Mouse (Mus musculus) embryonic facial prominence, embryonic 12.5 days (tissue): ENCODE measurements at regions not wholly inside any gene's neighbourhood (a gene's known extent, or its start where the extent isn't known, plus 50 kb on each side); places are given as distances from the start of the nearest gene placed in this dataset.

Experiments
- ATAC-seq: fragments of 200-750 bp; cut with Nextera tagmentation; 2 replicates; pipeline ENCODE4 v1.8.0; 2017; ENCODE audit not compliant: insufficient number of reproducible peaks, insufficient read depth, low FRiP score, low TSS enrichment
- H3K27ac ChIP-seq: fragments of 300-500 bp; sonication (generic); 2 replicates; pipeline ENCODE4 v1.5.1; 2016; ENCODE audit warnings: mild to moderate bottlenecking
- H3K27me3 ChIP-seq: fragments of 300-500 bp; sonication (generic); 2 replicates; pipeline ENCODE4 v1.6.1; 2016; ENCODE audit warnings: mild to moderate bottlenecking, moderate library complexity
- H3K36me3 ChIP-seq: fragments of 300-500 bp; sonication (generic); 2 replicates; pipeline ENCODE4 v1.6.1; 2016; ENCODE audit warnings: mild to moderate bottlenecking
- H3K4me1 ChIP-seq: fragments of 300-500 bp; sonication (generic); 2 replicates; pipeline ENCODE4 v1.6.1; 2016
- H3K4me2 ChIP-seq: fragments of 300-500 bp; sonication (generic); replicated peaks from 2 replicates; pipeline ENCODE4 v1.6.1; 2016; ENCODE audit warnings: mild to moderate bottlenecking, moderate library complexity
- H3K4me3 ChIP-seq: fragments of 300-500 bp; sonication (generic); 2 replicates; pipeline ENCODE4 v1.5.1; 2016; ENCODE audit warnings: mild to moderate bottlenecking
- H3K9ac ChIP-seq: fragments of 300-500 bp; sonication (generic); 2 replicates; pipeline ENCODE4 v1.6.1; 2016; ENCODE audit warnings: mild to moderate bottlenecking, moderate library complexity
- H3K9me3 ChIP-seq: fragments of 300-500 bp; sonication (generic); 2 replicates; pipeline ENCODE4 v1.6.1; 2016; ENCODE audit warnings: mild to moderate bottlenecking, moderate library complexity
- WGBS: fragments of 180-500 bp; shearing (Covaris S2); methylation state at CpG from one replicate; pipeline ENCODE4 v1.1.7; 2016; 5-methylcytosine and 5-hydroxymethylcytosine counted together

- Histone ChIP-seq H3K4me2 (no peak overlapping the region), H3K36me3 (no peaks in the 10 kb centered on the region), H3K9me3 (no peaks in the 10 kb centered on the region), H3K9ac (no peak overlapping the region), H3K4me3 (no peak overlapping the region), H3K27ac (no peak overlapping the region), H3K27me3 (no peaks in the 10 kb centered on the region), H3K4me1 (no peaks in the 10 kb centered on the region)
- 80% methylated on average over 4 of the region's 4 CpGs for WGBS
- no peak for ATAC-seq
Observed at GRCm38 (mm10) chr3:83601506-83601905, 164.6 kb upstream of the Sfrp2 start.

GRCm38 (mm10) chr3:83609095-83609770 lies 156.9 kb upstream of the Sfrp2 start:
- H3K36me3 ChIP-seq: no peaks in the 10 kb centered on the region
- 46% methylated on average over 8 of the region's 8 CpGs for WGBS
- no peak overlapping the region for H3K4me2 ChIP-seq
- no peaks in the 10 kb centered on the region; the same call in 1 of the 2 replicates for H3K4me1 ChIP-seq
- no peak for ATAC-seq
- no peaks in the 10 kb centered on the region for H3K27me3 ChIP-seq
- H3K9ac ChIP-seq: no peak overlapping the region
- no peak overlapping the region for H3K4me3 ChIP-seq
- H3K9me3 ChIP-seq: no peaks in the 10 kb centered on the region
- no peak overlapping the region for H3K27ac ChIP-seq

GRCm38 (mm10) chr3:83620435-83620834 lies 145.7 kb upstream of the Sfrp2 start:
- WGBS: 76% methylated on average over 4 of the region's 4 CpGs
- no peak overlapping the region for H3K27ac ChIP-seq
- H3K4me2 ChIP-seq: no peak overlapping the region
- H3K27me3 ChIP-seq: no peaks in the 10 kb centered on the region
- no peak overlapping the region for H3K9ac ChIP-seq
- H3K4me1 ChIP-seq: no peaks in the 10 kb centered on the region
- H3K36me3 ChIP-seq: no peaks in the 10 kb centered on the region
- ATAC-seq: no peak
- no peaks in the 10 kb centered on the region for H3K9me3 ChIP-seq
- H3K4me3 ChIP-seq: no peak overlapping the region

GRCm38 (mm10) chr3:83633032-83633431 lies 133.1 kb upstream of the Sfrp2 start:
- WGBS: 84% methylated on average over 9 of the region's 9 CpGs
- H3K27ac ChIP-seq: no peak overlapping the region

GRCm38 (mm10) chr3:83640433-83640832 lies 125.7 kb upstream of the Sfrp2 start:
- no peaks in the 10 kb centered on the region for H3K4me1 ChIP-seq
- no peak for ATAC-seq
- H3K4me2 ChIP-seq: no peak overlapping the region
- WGBS: 68% methylated on average over 4 of the region's 4 CpGs
- H3K36me3 ChIP-seq: no peaks in the 10 kb centered on the region
- H3K9me3 ChIP-seq: no peaks in the 10 kb centered on the region
- no peak overlapping the region for H3K4me3 ChIP-seq
- no peak overlapping the region for H3K27ac ChIP-seq
- H3K9ac ChIP-seq: no peak overlapping the region
- H3K27me3 ChIP-seq: no peaks in the 10 kb centered on the region

More at GRCm38 (mm10) chr3:83633032-83633431, 133.1 kb upstream of the Sfrp2 start:
- Histone ChIP-seq H3K4me1 (no peaks in the 10 kb centered on the region), H3K9me3 (no peaks in the 10 kb centered on the region), H3K36me3 (no peaks in the 10 kb centered on the region), H3K27me3 (no peaks in the 10 kb centered on the region), H3K9ac (no peak overlapping the region), H3K4me3 (no peak overlapping the region), H3K4me2 (no peak overlapping the region)
- ATAC-seq: no peak

- no peak for ATAC-seq
- H3K27me3 ChIP-seq: no peaks in the 10 kb centered on the region
- no peaks in the 10 kb centered on the region for H3K4me1 ChIP-seq
- H3K36me3 ChIP-seq: no peaks in the 10 kb centered on the region
- H3K27ac ChIP-seq: no peak overlapping the region
- no peak overlapping the region for H3K4me2 ChIP-seq
- no peak overlapping the region for H3K4me3 ChIP-seq
- WGBS: 83% methylated on average over 1 of the region's 1 CpGs
- no peaks in the 10 kb centered on the region for H3K9me3 ChIP-seq
- no peak overlapping the region for H3K9ac ChIP-seq
Observed at GRCm38 (mm10) chr3:83663716-83664115, 102.4 kb upstream of the Sfrp2 start.

- no peak overlapping the region for H3K4me3 ChIP-seq
- H3K27me3 ChIP-seq: no peaks in the 10 kb centered on the region
- H3K9me3 ChIP-seq: no peaks in the 10 kb centered on the region
- no peak for ATAC-seq
- no peaks in the 10 kb centered on the region for H3K4me1 ChIP-seq
- WGBS: 89% methylated on average over 5 of the region's 5 CpGs
- H3K9ac ChIP-seq: no peak overlapping the region
- H3K4me2 ChIP-seq: no peak overlapping the region
- no peaks in the 10 kb centered on the region for H3K36me3 ChIP-seq
- no peak overlapping the region for H3K27ac ChIP-seq
Observed at GRCm38 (mm10) chr3:83676147-83676546, 90.0 kb upstream of the Sfrp2 start.

- ATAC-seq: no peak
- no peak overlapping the region for H3K4me2 ChIP-seq
- H3K4me3 ChIP-seq: no peak overlapping the region
- no peak overlapping the region for H3K27ac ChIP-seq
- WGBS: 92% methylated on average over 15 of the region's 15 CpGs
- no peaks in the 10 kb centered on the region for H3K4me1 ChIP-seq
- no peak overlapping the region for H3K9ac ChIP-seq
- H3K9me3 ChIP-seq: no peaks in the 10 kb centered on the region
- H3K27me3 ChIP-seq: no peaks in the 10 kb centered on the region
- no peaks in the 10 kb centered on the region for H3K36me3 ChIP-seq
Observed at GRCm38 (mm10) chr3:83686611-83687010, 79.5 kb upstream of the Sfrp2 start.

- Histone ChIP-seq H3K4me1 (no peaks in the 10 kb centered on the region), H3K27me3 (no peaks in the 10 kb centered on the region), H3K4me3 (no peak overlapping the region), H3K36me3 (no peaks in the 10 kb centered on the region), H3K9me3 (no peaks in the 10 kb centered on the region), H3K9ac (no peak overlapping the region), H3K27ac (no peak overlapping the region), H3K4me2 (no peak overlapping the region)
- 80% methylated on average over 4 of the region's 4 CpGs for WGBS
- ATAC-seq: no peak
Observed at GRCm38 (mm10) chr3:83687503-83687902, 78.6 kb upstream of the Sfrp2 start.

GRCm38 (mm10) chr3:83689068-83689976 lies 76.8 kb upstream of the Sfrp2 start:
- Histone ChIP-seq H3K4me1 (no peaks in the 10 kb centered on the region), H3K4me3 (no peak overlapping the region), H3K36me3 (no peaks in the 10 kb centered on the region), H3K9ac (no peak overlapping the region), H3K27ac (no peak overlapping the region), H3K27me3 (no peaks in the 10 kb centered on the region), H3K4me2 (no peak overlapping the region), H3K9me3 (no peaks in the 10 kb centered on the region)
- no peak for ATAC-seq
- WGBS: 70% methylated on average over 12 of the region's 12 CpGs

GRCm38 (mm10) chr3:83694505-83694904 lies 71.6 kb upstream of the Sfrp2 start:
- H3K9me3 ChIP-seq: no peaks in the 10 kb centered on the region
- ATAC-seq: no peak
- no peak overlapping the region for H3K4me3 ChIP-seq
- no peak overlapping the region for H3K4me2 ChIP-seq
- no peak overlapping the region for H3K27ac ChIP-seq
- WGBS: 75% methylated on average over 5 of the region's 5 CpGs
- no peaks in the 10 kb centered on the region for H3K36me3 ChIP-seq
- H3K27me3 ChIP-seq: no peaks in the 10 kb centered on the region
- H3K9ac ChIP-seq: no peak overlapping the region
- no peaks in the 10 kb centered on the region for H3K4me1 ChIP-seq

GRCm38 (mm10) chr3:83699751-83700150 lies 66.4 kb upstream of the Sfrp2 start:
- no peak overlapping the region for H3K4me2 ChIP-seq
- no peaks in the 10 kb centered on the region for H3K27me3 ChIP-seq
- H3K36me3 ChIP-seq: no peaks in the 10 kb centered on the region
- no peaks in the 10 kb centered on the region for H3K9me3 ChIP-seq
- no peak overlapping the region for H3K4me3 ChIP-seq
- no peak overlapping the region for H3K9ac ChIP-seq
- no peak for ATAC-seq
- WGBS: 92% methylated on average over 3 of the region's 3 CpGs
- no peaks in the 10 kb centered on the region for H3K4me1 ChIP-seq
- H3K27ac ChIP-seq: no peak overlapping the region
